ENCODE assay signal across 8 mouse cellular contexts in the genomic region with DNA sequence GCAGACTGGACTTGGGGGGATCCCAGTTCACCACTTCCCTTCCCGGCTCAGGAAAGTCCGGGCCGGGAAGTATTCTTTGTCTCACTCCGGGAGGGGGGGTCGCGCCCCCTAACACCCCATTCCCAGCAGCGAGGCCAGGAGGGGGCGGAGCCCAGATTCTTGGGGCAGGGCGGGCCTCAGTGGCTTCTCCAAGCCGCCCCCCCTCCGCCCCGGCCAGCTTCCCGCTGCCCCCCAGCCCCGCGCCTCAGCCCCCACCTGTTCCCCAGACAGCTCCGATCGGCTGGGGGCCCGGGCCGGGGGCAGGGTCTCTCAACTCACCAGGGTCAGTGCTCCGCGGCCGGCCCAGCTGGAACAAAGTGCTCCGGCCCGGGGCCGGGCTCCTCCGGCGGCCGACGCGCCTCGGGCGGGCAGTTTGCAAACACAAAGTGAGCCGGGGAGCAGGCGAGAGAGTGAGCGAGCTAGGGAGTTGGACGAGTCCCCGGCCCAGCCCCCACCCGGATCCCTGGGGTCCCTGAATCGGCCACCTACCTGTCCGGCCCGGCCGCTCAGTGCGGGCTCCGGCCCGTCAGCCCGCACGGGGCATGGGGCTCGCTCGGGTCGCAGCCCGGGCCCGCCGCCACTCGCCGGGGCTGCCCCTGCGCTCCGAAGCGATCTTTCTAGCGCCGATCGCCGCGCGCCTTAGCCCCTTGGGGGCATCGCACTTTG. TPM values are rescaled to one million over a fixed set of nuclear protein-coding genes. Genes with fewer than 3 reads are reported as not detected.
DNase-seq lines count a peak whose midpoint lies in the region; ATAC-seq and TF ChIP-seq lines count a peak whose summit lies in the region.

No protein-coding gene starts in this region.

- no peaks in the 10 kb centered on the region for H3K9me3 ChIP-seq in intestine, embryonic 16.5 days (ENCODE audit: control insufficient read depth, low read length)
- no peaks in the 10 kb centered on the region for H3K9me3 ChIP-seq in neural tube, embryonic 14.5 days (ENCODE audit: control insufficient read depth, low read length)

- H3K27me3 ChIP-seq in intestine, embryonic 16.5 days (replicated peaks; ENCODE audit: control insufficient read depth, insufficient read depth, low read length), result no peaks in the 10 kb centered on the region
- H3K27me3 ChIP-seq in neural tube, embryonic 14.5 days (ENCODE audit: control insufficient read depth, insufficient read depth, low read length), result peaks cover 22% of the 10 kb centered on the region

- no peak for TF ChIP-seq CTCF in bone marrow, adult 2 months (IDR thresholded peaks at IDR 0.05; ENCODE audit: control insufficient read depth, insufficient read depth, low read length)

- H3K4me2 ChIP-seq in intestine, embryonic 16.5 days (ENCODE audit: low read depth, low read length), result peak overlapping the region; percentile 61
- peak overlapping the region; percentile 93 for H3K4me2 ChIP-seq in neural tube, embryonic 14.5 days (ENCODE audit: low read depth, low read length)

- H3K9ac ChIP-seq in intestine, embryonic 16.5 days (ENCODE audit: low read depth, low read length), result peak overlapping the region; percentile 97
- peak overlapping the region; percentile 73 for H3K9ac ChIP-seq in neural tube, embryonic 14.5 days (replicated peaks; ENCODE audit: low read depth, low read length)

- peak overlapping the region; percentile 73 for H3K27ac ChIP-seq in bone marrow, adult 2 months (ENCODE audit: control insufficient read depth, insufficient read depth, low read depth, low read length, poor library complexity)
- H3K27ac ChIP-seq in intestine, embryonic 16.5 days (ENCODE audit: low read length), result peak overlapping the region; percentile 98
- peak overlapping the region; percentile 76; the same call in 1 of the 2 replicates for H3K27ac ChIP-seq in neural tube, embryonic 14.5 days (ENCODE audit: low read depth, low read length)

- peak; percentile 48 for ATAC-seq in intestine, embryonic 16.5 days
- ATAC-seq in neural tube, embryonic 14.5 days (ENCODE audit: low read depth), result peak; percentile 58

- no peaks in the 10 kb centered on the region for H3K36me3 ChIP-seq in intestine, embryonic 16.5 days (ENCODE audit: control insufficient read depth, insufficient read depth, low read length)
- H3K36me3 ChIP-seq in neural tube, embryonic 14.5 days (ENCODE audit: control insufficient read depth, insufficient read depth, low read length), result no peaks in the 10 kb centered on the region

- peak overlapping the region; percentile 79 for H3K4me3 ChIP-seq in bone marrow, adult 2 months (replicated peaks; ENCODE audit: control insufficient read depth, low read depth, low read length)
- H3K4me3 ChIP-seq in intestine, embryonic 16.5 days (ENCODE audit: low read length), result peak overlapping the region; percentile 91
- peak overlapping the region; percentile 79 for H3K4me3 ChIP-seq in neural tube, embryonic 14.5 days (ENCODE audit: low read depth, low read length)

- peak; percentile 19 to 41 for DNase-seq in cerebellum, adult 18-20 months
- no peak for DNase-seq in cerebellum, adult 9-10 months
- peak; percentile 71 for DNase-seq in gastrocnemius, postnatal 14 days
- DNase-seq in lung, adult 18-20 months, result peak; percentile 68 to 72
- peak; percentile 59 for DNase-seq in urinary bladder, postnatal 25 days (ENCODE audit: low spot score)

- peaks cover 2% of the 10 kb centered on the region; the same call in 1 of the 2 replicates for H3K4me1 ChIP-seq in bone marrow, adult 2 months (ENCODE audit: control insufficient read depth, insufficient read depth, low read length)
- peaks cover 38% of the 10 kb centered on the region for H3K4me1 ChIP-seq in intestine, embryonic 16.5 days (ENCODE audit: control insufficient read depth, insufficient read depth, low read length)
- peaks cover 15% of the 10 kb centered on the region for H3K4me1 ChIP-seq in neural tube, embryonic 14.5 days (ENCODE audit: control insufficient read depth, insufficient read depth, low read length)

- intact Hi-C loops in gastrocnemius, postnatal 14 days (cut with DNase I; ENCODE audit: low total_unique reads), result loop anchor here (5.0 to 10.0 kb wide), 2 partner anchors 48 to 121 kb away; no protein-coding TSS in a partner anchor

- 1% methylated on average over 65 of the region's 65 CpGs for WGBS in bone marrow, adult 2 months
- WGBS in intestine, embryonic 16.5 days, result under 1% methylated on average over 61 of the region's 65 CpGs
- under 1% methylated on average over 53 of the region's 65 CpGs for WGBS in neural tube, embryonic 14.5 days

- TF ChIP-seq POLR2A in bone marrow, adult 2 months (IDR thresholded peaks at IDR 0.05; ENCODE audit: borderline replicate concordance, control insufficient read depth, low read depth, low read length), result no peak

RNA-seq across cellular contexts. Expression of gene Foxp4, which starts 0.6 kb away (rescaled TPM):
- polyA plus RNA-seq in bone marrow, adult 2 months (2011; ENCODE audit: insufficient read depth, insufficient read length, low replicate concordance, missing spikeins), result 10.2 and 14.6 TPM in 2 replicates
- total RNA-seq in gastrocnemius, postnatal 14 days (2021), result 1 to 10 TPM; 7.5 to 9.2 TPM
- polyA plus RNA-seq in intestine, embryonic 16.5 days (2015; fragmentation: Nextera tagmentation; extraction: Ambion mirVana), result 12.5 and 13.6 TPM in 2 replicates
- 28.7 and 29.1 TPM in 2 replicates for polyA plus RNA-seq in neural tube, embryonic 14.5 days (2014; fragmentation: Nextera tagmentation; extraction: Ambion mirVana)
